Mouse (Mus musculus) ES-E14 (cell line): Measurements from ENCODE around the gene Palm. TPM values are rescaled to one million over a fixed set of nuclear protein-coding genes. Genes with fewer than 3 reads are reported as not detected.

Source experiments
- DNase-seq: peaks from one replicate; pipeline ENCODE4 v3.0.0-alpha.2; 2013; ENCODE audit warnings: low read depth, low spot score
- H3K27ac ChIP-seq: 2 replicates; pipeline ENCODE4 v1.5.1; 2012; ENCODE audit warnings: low read depth, mild to moderate bottlenecking, low read length, moderate library complexity, mixed read lengths; ENCODE audit not compliant: poor library complexity, insufficient read depth, severe bottlenecking
- H3K36me3 ChIP-seq: 2 replicates; pipeline ENCODE4 v1.6.1; 2012; ENCODE audit warnings: mild to moderate bottlenecking, low read length, moderate library complexity, mixed read lengths; ENCODE audit not compliant: control insufficient read depth, poor library complexity, insufficient read depth, severe bottlenecking
- H3K4me1 ChIP-seq, 2 experiments: fragments of 150-350 bp in 1 of 2; sonication (generic) in 1 of 2; 2 replicates each; pipeline ENCODE4 v1.6.1; 2012; ENCODE audit warnings: low read length in 2 of 2, mild to moderate bottlenecking in 1 of 2, mixed read lengths in 1 of 2; ENCODE audit not compliant: control insufficient read depth in 2 of 2, insufficient read depth in 2 of 2, poor library complexity in 1 of 2
- H3K4me3 ChIP-seq, 2 experiments: fragments of 150-350 bp in 1 of 2; sonication (generic) in 1 of 2; 2 replicates each; pipeline ENCODE4 v1.5.1; 2012; ENCODE audit warnings: low read length in 2 of 2, low read depth in 1 of 2, mild to moderate bottlenecking in 1 of 2, mixed read lengths in 1 of 2; ENCODE audit not compliant: insufficient read depth in 1 of 2, poor library complexity in 1 of 2, severe bottlenecking in 1 of 2
- H3K9ac ChIP-seq: 2 replicates; pipeline ENCODE4 v1.6.1; 2012; ENCODE audit warnings: low read depth, mild to moderate bottlenecking, low read length, mixed read lengths; ENCODE audit not compliant: poor library complexity, insufficient read depth, severe bottlenecking
- H3K9me3 ChIP-seq: fragments of 150-350 bp; sonication (generic); 2 replicates; pipeline ENCODE4 v1.6.1; 2012; ENCODE audit warnings: low read depth, mild to moderate bottlenecking, low read length; ENCODE audit not compliant: control insufficient read depth, insufficient read depth
- CHD2 ChIP-seq: IDR thresholded peaks from 2 replicates; pipeline ENCODE4 v1.6.1; 2014; ENCODE audit warnings: mild to moderate bottlenecking, low read depth, low read length, inconsistent platforms
- HCFC1 ChIP-seq: IDR thresholded peaks from 2 replicates; pipeline ENCODE4 v1.6.1; 2012; ENCODE audit warnings: low read length, inconsistent platforms, borderline replicate concordance; ENCODE audit not compliant: insufficient read depth
- MAFK ChIP-seq: IDR thresholded peaks from 2 replicates; pipeline ENCODE4 v1.6.1; 2014; ENCODE audit warnings: mild to moderate bottlenecking, low read depth, low read length, inconsistent platforms; ENCODE audit not compliant: insufficient read depth
- ZC3H11A ChIP-seq: IDR thresholded peaks from 2 replicates; pipeline ENCODE4 v1.6.1; 2012; ENCODE audit warnings: low read depth, mild to moderate bottlenecking, inconsistent platforms, low read length, borderline replicate concordance
- ZNF384 ChIP-seq: IDR thresholded peaks from 2 replicates; pipeline ENCODE4 v1.6.1; 2012; ENCODE audit warnings: low read depth, low read length, inconsistent platforms
- in situ Hi-C, 2 experiments: fragments of 600-800 bp; cut with MboI; formaldehyde crosslinking; loops; one replicate each; pipeline ENCODE4 v1.15.1; 2025; ENCODE audit warnings: low sequenced_read_pairs in 2 of 2, inconsistent platforms in 1 of 2; ENCODE audit not compliant: unreplicated experiment in 2 of 2
- total RNA-seq: library from RNA; depleted of rRNA; stranded (reverse); fragments of 300-350 nt; gene quantifications from 2 replicates; pipeline ENCODE4 v1.2.3, GENCODE M21; 2012

Gene Palm
- total RNA-seq, 1 experiment = 10.7 TPM

DNA sequence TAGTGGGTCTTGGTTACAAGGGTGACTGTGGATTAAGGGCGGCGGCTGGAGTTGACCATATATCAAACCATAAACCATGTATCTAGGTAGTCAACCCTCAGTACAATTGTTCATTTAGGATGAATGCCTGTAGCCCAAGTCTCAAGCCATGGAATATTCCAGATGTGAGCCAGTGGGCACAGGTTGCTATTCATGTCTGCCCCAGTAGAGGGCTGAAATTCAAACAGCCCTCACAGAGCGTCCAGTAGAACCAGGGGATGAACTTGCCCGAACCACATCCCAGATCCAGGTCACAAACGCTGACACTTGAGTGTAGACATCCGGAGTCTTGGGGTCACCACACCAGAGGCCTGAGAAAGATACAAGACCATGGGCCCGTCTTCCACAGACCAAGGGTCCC lies 10.3 kb upstream of the Palm start:
- H3K9ac ChIP-seq = no peak overlapping the region
- in situ Hi-C loops = no loop called here
- no peak for DNase-seq
- peaks cover 0 to 18% of the 10 kb centered on the region in 2 experiments; a peak in 2 of 4 replicates for H3K4me1 ChIP-seq
- no peak for TF ChIP-seq CHD2
- no peak for TF ChIP-seq HCFC1
- no peak for TF ChIP-seq MAFK
- no peak for TF ChIP-seq ZNF384
- TF ChIP-seq ZC3H11A = no peak
- H3K9me3 ChIP-seq = no peaks in the 10 kb centered on the region
- H3K36me3 ChIP-seq = no peaks in the 10 kb centered on the region
- no peak overlapping the region for H3K27ac ChIP-seq
- no peak overlapping the region for H3K4me3 ChIP-seq

DNA sequence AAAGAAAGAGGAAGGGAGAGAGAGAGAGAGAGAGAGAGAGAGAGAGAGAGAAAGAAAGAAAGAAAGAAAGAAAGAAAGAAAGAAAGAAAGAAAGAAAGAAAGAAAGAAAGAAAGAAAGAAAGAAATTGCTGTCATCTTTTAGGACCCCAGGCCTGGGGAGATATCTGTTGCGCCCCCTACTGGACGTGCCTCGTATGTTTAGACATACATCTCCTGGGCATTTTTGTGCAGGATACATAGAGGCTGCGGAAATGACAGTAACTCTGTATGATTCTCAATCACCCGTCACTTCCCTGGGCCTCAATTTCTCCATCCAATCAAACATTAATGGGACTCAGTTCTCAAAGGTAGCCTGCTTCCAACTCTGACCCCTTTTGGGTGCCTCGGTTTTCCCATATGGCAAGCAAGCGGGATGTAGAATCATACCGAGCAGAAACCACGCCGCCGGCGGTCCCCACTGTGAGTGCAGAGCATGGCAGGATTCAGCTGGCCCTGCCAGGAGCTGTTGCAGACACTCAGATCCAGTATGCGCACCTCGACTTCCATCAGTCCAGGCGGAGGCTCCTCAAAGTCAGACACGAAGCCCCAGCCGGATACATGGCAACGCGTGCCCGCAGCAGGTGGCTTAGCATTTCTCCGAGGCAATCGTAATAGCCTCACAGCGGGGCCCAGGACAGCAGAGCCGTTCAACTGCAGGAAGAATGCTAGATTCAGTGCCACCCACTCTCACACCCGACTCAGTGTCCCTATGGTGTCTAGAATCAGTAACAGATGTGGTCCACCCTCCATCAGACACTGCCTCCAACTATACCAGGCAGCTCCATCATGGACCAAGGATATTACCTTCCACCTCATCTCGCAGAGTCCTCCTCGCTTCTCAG lies 9.2 kb upstream of the Palm start:
- H3K4me1 ChIP-seq = peaks cover 0 to 16% of the 10 kb centered on the region in 2 experiments; a peak in 2 of 4 replicates
- no peaks in the 10 kb centered on the region for H3K36me3 ChIP-seq
- no peak for TF ChIP-seq HCFC1
- H3K9me3 ChIP-seq = no peaks in the 10 kb centered on the region
- peak overlapping the region in 1 of 2 experiments; percentile 48; a peak in 2 of 4 replicates for H3K4me3 ChIP-seq
- H3K9ac ChIP-seq = peak overlapping the region; percentile 56
- peak; percentile 81 for DNase-seq
- no peak overlapping the region for H3K27ac ChIP-seq
- in situ Hi-C loops = no loop called here

GRCm38 (mm10) chr10:79788386-79789158 lies 4.8 kb upstream of the Palm start:
- Histone ChIP-seq H3K4me1 (peaks cover 0 to 7% of the 10 kb centered on the region in 2 experiments; a peak in 2 of 4 replicates), H3K27ac (0 out of 2 replicates have a peak overlapping the region, but pooled peaks have one; percentile 2), H3K4me3 (no peak overlapping the region), H3K9ac (no peak overlapping the region), H3K9me3 (no peaks in the 10 kb centered on the region), H3K36me3 (no peaks in the 10 kb centered on the region)
- TF ChIP-seq HCFC1 (no peak), ZC3H11A (0 out of 2 replicates have a peak, but pooled peaks have one; percentile 18)
- DNase-seq = no peak
- in situ Hi-C loops = no loop called here

DNA sequence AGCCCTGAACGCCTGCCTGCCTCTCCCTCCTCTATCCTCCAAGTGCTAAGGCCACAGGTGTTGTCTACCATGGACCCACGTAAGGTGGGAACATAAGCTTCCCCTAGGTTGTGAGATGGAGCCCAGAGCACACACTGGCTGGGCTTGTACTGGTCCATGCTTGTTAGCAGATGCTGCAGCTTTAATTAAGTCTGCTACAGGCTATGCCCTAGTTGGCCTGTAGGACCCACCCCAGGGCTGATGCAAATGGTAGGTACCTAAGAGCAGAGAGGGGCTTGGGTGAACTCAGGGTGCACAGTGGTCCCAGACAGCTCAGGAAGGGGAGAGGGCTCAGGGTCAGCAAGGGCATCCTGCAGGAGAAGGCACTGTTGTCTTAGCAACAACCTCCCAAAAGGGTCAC lies 3.8 kb upstream of the Palm start:
- no peak for DNase-seq
- H3K4me3 ChIP-seq = no peak overlapping the region
- H3K4me1 ChIP-seq = peaks cover 2 to 5% of the 10 kb centered on the region in 2 experiments; a peak in 3 of 4 replicates
- H3K36me3 ChIP-seq = no peaks in the 10 kb centered on the region
- no peak for TF ChIP-seq HCFC1
- no peak for TF ChIP-seq ZNF384
- no peak for TF ChIP-seq MAFK
- TF ChIP-seq ZC3H11A = no peak
- TF ChIP-seq CHD2 = no peak
- H3K9ac ChIP-seq = no peak overlapping the region
- in situ Hi-C loops = no loop called here
- no peak overlapping the region for H3K27ac ChIP-seq
- no peaks in the 10 kb centered on the region for H3K9me3 ChIP-seq
